Mouse (Mus musculus) urinary bladder, adult 2 months (tissue): ENCODE measurements at regions not wholly inside any gene's neighbourhood (a gene's known extent, or its start where the extent isn't known, plus 50 kb on each side); places are given as distances from the start of the nearest gene placed in this dataset.
A peak's percentile ranks its signal among the peaks of the same experiment; 100 is the strongest.

ENCODE experiments used
- DNase-seq: peaks from one replicate; pipeline ENCODE4 v3.0.0; 2022; ENCODE audit warnings: low spot score

DNA sequence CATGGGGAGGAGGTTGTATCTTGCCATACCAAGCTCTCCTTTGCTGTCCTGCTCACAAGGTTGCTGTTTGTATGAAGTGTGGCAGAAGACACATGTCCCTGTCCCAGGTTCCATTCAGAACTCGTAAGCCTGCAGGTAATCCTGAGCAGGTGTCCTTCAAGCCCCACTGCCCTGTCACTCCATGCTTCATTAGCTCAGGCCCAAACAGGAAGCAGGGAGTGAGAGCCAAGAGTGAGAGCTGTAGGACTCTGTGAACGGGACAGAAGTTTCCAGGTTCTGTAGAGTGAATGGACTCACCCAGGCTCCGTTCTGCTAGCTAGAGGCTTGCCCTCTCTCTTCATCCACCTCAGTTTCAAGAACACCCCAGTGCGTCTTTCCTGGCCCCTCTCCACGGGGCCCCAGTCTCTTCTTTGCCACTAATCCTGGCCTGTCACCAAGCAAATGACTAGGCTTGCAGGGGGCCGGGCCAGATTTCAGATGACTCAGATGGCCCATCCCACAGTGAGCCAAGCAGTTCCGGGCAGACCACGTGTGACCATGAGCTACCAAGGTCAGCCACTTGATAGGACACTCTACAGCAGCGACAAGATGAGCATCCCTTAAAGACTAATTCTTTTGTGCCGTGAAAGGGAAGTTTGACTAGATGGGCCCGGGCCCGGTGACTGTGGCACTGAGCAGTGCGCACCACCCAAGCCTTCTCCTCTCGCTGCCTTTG is 54.4 kb upstream of the Ubr2 start:
- DNase-seq = peak; percentile 27

DNA sequence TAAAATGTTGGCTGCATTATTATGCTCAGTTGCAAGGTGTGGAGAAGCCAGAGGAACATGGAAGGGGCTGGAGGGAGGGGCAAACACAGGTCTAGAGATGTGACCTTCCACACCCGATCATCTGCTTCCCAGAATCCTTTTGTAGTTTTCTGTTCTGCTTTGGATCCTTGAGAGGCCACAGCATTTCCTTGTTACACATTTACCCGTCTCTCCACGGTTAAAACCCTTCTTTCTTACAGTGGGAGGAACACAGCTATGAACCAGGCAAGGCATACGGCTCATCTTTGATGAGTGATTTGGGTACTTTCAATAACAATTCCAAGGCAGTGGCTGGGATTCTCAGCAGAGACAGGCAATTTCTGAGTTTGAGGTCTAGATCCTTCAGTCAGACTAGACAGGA is 53.6 kb upstream of the Ubr2 start:
- DNase-seq = no peak

DNA sequence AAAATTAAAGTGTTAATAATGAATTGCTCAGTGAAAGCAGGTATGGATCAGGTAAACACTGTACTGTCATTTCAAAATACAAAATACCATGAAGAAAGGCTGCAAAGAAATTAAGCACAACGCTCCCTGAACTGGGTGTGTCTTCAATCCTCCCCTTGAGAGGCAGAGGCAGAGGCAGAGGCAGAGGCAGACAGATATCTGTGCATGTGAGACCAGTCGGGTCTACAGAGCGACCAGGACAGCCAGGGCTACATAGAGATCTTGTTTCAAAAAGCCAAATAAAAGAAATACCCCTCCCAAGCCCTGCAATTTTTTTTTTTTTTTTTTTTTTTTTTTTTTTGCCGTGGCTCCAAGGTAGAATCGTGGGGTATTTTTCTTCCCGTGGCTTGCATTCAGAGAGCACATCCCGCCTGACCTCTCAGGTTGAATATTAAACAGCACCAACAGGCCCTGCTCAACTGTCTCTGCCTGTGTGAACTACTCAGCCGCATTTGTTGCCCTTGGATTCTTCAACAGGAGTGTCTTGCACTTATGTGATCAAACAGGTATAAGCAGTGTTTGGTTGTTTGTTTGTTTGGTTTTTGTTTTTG is 50.8 kb upstream of the Ubr2 start:
- no peak for DNase-seq
